ENCODE assay signal across 17 mouse cellular contexts in the genomic region with DNA sequence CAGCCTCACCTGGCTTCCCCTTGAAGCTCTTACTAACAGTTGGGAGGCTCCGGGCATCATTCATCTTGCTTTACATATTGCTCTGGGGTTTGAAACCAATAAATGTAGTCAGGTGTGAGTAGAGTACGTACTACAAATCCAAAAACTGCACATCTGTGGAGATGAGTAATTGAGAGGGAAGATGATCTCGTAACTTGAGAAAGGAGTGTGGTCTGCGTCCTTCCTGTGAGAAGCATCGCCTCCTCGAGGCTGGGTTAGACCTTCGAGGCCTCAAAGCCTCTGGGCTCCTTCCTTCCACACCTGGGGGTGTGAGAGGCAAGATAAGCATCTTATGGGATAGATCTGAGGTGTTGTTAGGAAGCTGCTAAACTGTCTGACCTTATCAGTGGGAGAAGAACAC. TPM values are rescaled to one million over a fixed set of nuclear protein-coding genes. Genes with fewer than 3 reads are reported as not detected.
DNase-seq lines count a peak whose midpoint lies in the region; ATAC-seq lines count a peak whose summit lies in the region.
"Had no signal": no experiment of that assay in that cellular context is flagged by ENCODE, and none has a peak within 500 bp of the region (broad histone marks: within the 10 kb centered on the region; RNA-seq: fewer than 3 reads in every experiment).

No protein-coding gene starts in this region.

- no peaks in the 10 kb centered on the region for H3K9me3 ChIP-seq in liver, embryonic 12.5 days (replicated peaks)
- no peaks in the 10 kb centered on the region for H3K9me3 ChIP-seq in liver, embryonic 11.5 days (ENCODE audit: control insufficient read depth, low read length)
- no peaks in the 10 kb centered on the region for H3K9me3 ChIP-seq in liver, embryonic 15.5 days (replicated peaks)
- H3K9me3 ChIP-seq: heart, embryonic 15.5 days had no signal

- no peak for ATAC-seq in CD4-positive, CD25-positive, alpha-beta regulatory T cell, adult 4 months
- no peak for ATAC-seq in liver, embryonic 12.5 days
- ATAC-seq in liver, embryonic 11.5 days (replicated peaks; ENCODE audit: low FRiP score) = no peak
- ATAC-seq in liver, embryonic 15.5 days (ENCODE audit: insufficient read depth) = no peak
- no peak for ATAC-seq in megakaryocyte, adult 5-6 weeks (ENCODE audit: poor library complexity, severe bottlenecking)
- ATAC-seq: forebrain, postnatal 0 days had no signal

- peak overlapping the region; percentile 100; the same call in 1 of the 2 replicates for H3K4me3 ChIP-seq in liver, embryonic 12.5 days
- no peak overlapping the region for H3K4me3 ChIP-seq in liver, embryonic 11.5 days (ENCODE audit: low read depth, low read length)
- peak overlapping the region; percentile 95 for H3K4me3 ChIP-seq in liver, embryonic 15.5 days (replicated peaks)
- H3K4me3 ChIP-seq: heart, embryonic 15.5 days had no signal

- whole genome bisulfite sequencing in liver, embryonic 12.5 days (ENCODE audit: insufficient replicate concordance) = 83% methylated on average over 7 of the region's 7 CpGs
- 81% methylated on average over 7 of the region's 7 CpGs for WGBS in liver, embryonic 11.5 days
- WGBS in liver, embryonic 15.5 days (ENCODE audit: insufficient replicate concordance) = 81% methylated on average over 7 of the region's 7 CpGs

- H3K4me1 ChIP-seq in liver, embryonic 12.5 days = peaks cover 86% of the 10 kb centered on the region
- peaks cover 55% of the 10 kb centered on the region for H3K4me1 ChIP-seq in liver, embryonic 11.5 days (replicated peaks; ENCODE audit: control insufficient read depth, insufficient read depth, low read length)
- peaks cover 91% of the 10 kb centered on the region for H3K4me1 ChIP-seq in liver, embryonic 15.5 days (replicated peaks)

- H3K27ac ChIP-seq in liver, embryonic 12.5 days = peak overlapping the region; percentile 28; the same call in 1 of the 2 replicates
- no peak overlapping the region for H3K27ac ChIP-seq in liver, embryonic 11.5 days (ENCODE audit: low read depth, low read length)
- 0 out of 2 replicates have a peak overlapping the region, but pooled peaks have one; percentile 12 for H3K27ac ChIP-seq in liver, embryonic 15.5 days (replicated peaks)
- H3K27ac ChIP-seq: heart, embryonic 15.5 days; macrophage had no signal

- peaks cover 70% of the 10 kb centered on the region for H3K36me3 ChIP-seq in liver, embryonic 12.5 days
- H3K36me3 ChIP-seq in liver, embryonic 11.5 days (ENCODE audit: control insufficient read depth, insufficient read depth, low read length) = peaks cover 28% of the 10 kb centered on the region
- peaks cover 71% of the 10 kb centered on the region for H3K36me3 ChIP-seq in liver, embryonic 15.5 days (replicated peaks)

- peak overlapping the region; percentile 97 for H3K4me2 ChIP-seq in liver, embryonic 12.5 days
- H3K4me2 ChIP-seq in liver, embryonic 11.5 days = no peak overlapping the region
- peak overlapping the region; percentile 84 for H3K4me2 ChIP-seq in liver, embryonic 15.5 days
- H3K4me2 ChIP-seq: heart, embryonic 15.5 days had no signal

- DNase-seq in CD4-positive, CD25-positive, alpha-beta regulatory T cell, adult 2 months (ENCODE audit: low read depth, low spot score) = peak; percentile 47
- DNase-seq in liver, embryonic 11.5 days (ENCODE audit: low spot score) = no peak
- DNase-seq in thymus, postnatal 0 days (ENCODE audit: low spot score) = peak; percentile 71
- no peak for DNase-seq in layer of hippocampus, adult 9-11 months
- DNase-seq: embryo, embryonic 11 days; forebrain, postnatal 0 days; gastrocnemius, postnatal 14 days; kidney, adult 11 months; kidney, postnatal 25 days; lung, adult 18-20 months; midbrain, embryonic 14.5 days had no signal

- no peaks in the 10 kb centered on the region for H3K27me3 ChIP-seq in liver, embryonic 12.5 days (replicated peaks)
- no peaks in the 10 kb centered on the region for H3K27me3 ChIP-seq in liver, embryonic 11.5 days (replicated peaks; ENCODE audit: control insufficient read depth, insufficient read depth, low read length)
- no peaks in the 10 kb centered on the region for H3K27me3 ChIP-seq in liver, embryonic 15.5 days
- H3K27me3 ChIP-seq: heart, embryonic 15.5 days had no signal

- peak overlapping the region; percentile 99 for H3K9ac ChIP-seq in liver, embryonic 12.5 days
- no peak overlapping the region for H3K9ac ChIP-seq in liver, embryonic 11.5 days (ENCODE audit: low read depth, low read length)
- H3K9ac ChIP-seq in liver, embryonic 15.5 days = peak overlapping the region; percentile 79; the same call in 1 of the 2 replicates
- H3K9ac ChIP-seq: forebrain, postnatal 0 days; heart, embryonic 15.5 days had no signal

RNA-seq across cellular contexts. Expression of gene Klf3, which starts 11.2 kb away (rescaled TPM):
- 10 to 100 TPM; 81.0 to 99.7 TPM for polyA plus RNA-seq in CD4-positive, CD25-positive, alpha-beta regulatory T cell, adult 4 months (2017; shearing (Covaris generic))
- polyA plus RNA-seq in liver, embryonic 12.5 days (2016; fragmentation: Nextera tagmentation; extraction: Ambion mirVana) = 91.2 and 105 TPM in 2 replicates
- 66.9 and 68.7 TPM in 2 replicates for polyA plus RNA-seq in liver, embryonic 11.5 days (2014; fragmentation: Nextera tagmentation; extraction: Ambion mirVana)
- polyA plus RNA-seq in liver, embryonic 15.5 days (2015; fragmentation: Nextera tagmentation; extraction: Ambion mirVana) = 104 and 107 TPM in 2 replicates
- polyA plus RNA-seq in thymus, postnatal 0 days (2015; fragmentation: Nextera tagmentation; extraction: Ambion mirVana) = 81.6 and 112 TPM in 2 replicates
- total RNA-seq in megakaryocyte, adult 5-6 weeks (2015) = 114 and 119 TPM in 2 replicates
- total RNA-seq in megakaryocyte, adult 5-6 weeks (2017) = 43.4 and 55.4 TPM in 2 replicates

Comparison
In these comparisons a context has a peak if more than half of its experiments do, and no peak if none do; other contexts are left out.
1. DNase-seq: peak in CD4-positive, CD25-positive, alpha-beta regulatory T cell, adult 2 months (single experiment) and thymus, postnatal 0 days (single experiment); none in liver, embryonic 11.5 days (single experiment) and layer of hippocampus, adult 9-11 months (single experiment).